Mouse (Mus musculus): ENCODE measurements around the gene Herpud2. TPM values are rescaled to one million over a fixed set of nuclear protein-coding genes. Genes with fewer than 3 reads are reported as not detected.

The Herpud2 gene
- total and polyA plus RNA-seq, 3 experiments = 4.2 to 16.2 (median 8.3) TPM

- Histone ChIP-seq H3K9me3 (replicated peaks; ENCODE audit: low read length) (peaks cover 2% of the 10 kb centered on the region), H3K36me3 (replicated peaks in 1 of 2; ENCODE audit: control insufficient read depth in 1 of 2, insufficient read depth in 1 of 2, low read length in 1 of 2) (no peaks in the 10 kb centered on the region), H3K4me3 (replicated peaks in 1 of 3; ENCODE audit: low read depth in 2 of 3, low read length in 2 of 3, poor library complexity in 1 of 3) (no peak overlapping the region), H3K27me3 (replicated peaks) (no peaks in the 10 kb centered on the region), H3K9ac (ENCODE audit: insufficient read depth, low read depth) (no peak overlapping the region), H3K4me1 (ENCODE audit: control insufficient read depth in 1 of 2, insufficient read depth in 2 of 2) (peaks cover 8 to 25% of the 10 kb centered on the region in 2 experiments), H3K79me2 (replicated peaks; ENCODE audit: control insufficient read depth, extremely low read depth, insufficient read depth, poor library complexity, severe bottlenecking) (no peaks in the 10 kb centered on the region), H3K4me2 (ENCODE audit: insufficient read depth, low read depth, poor library complexity, severe bottlenecking) (no peak overlapping the region), H3K27ac (ENCODE audit: insufficient read depth, low read depth) (no peak overlapping the region)
- dilution Hi-C loops (cut with MboI; ENCODE audit: extremely low pct_ligation_motif_present, extremely low pct_unique_long_range_greater_than_20kb, low sequenced_read_pairs) = no loop called here
- DNase-seq (ENCODE audit: extremely low read depth) = no peak
- TF ChIP-seq USF1 (IDR thresholded peaks at IDR 0.05; ENCODE audit: low read depth, low read length) = no peak
- TF ChIP-seq PAX5 (IDR thresholded peaks at IDR 0.05; ENCODE audit: low read length) = no peak
- no peak for TF ChIP-seq ELF1 (IDR thresholded peaks at IDR 0.05; ENCODE audit: low read depth, low read length)
- no peak for TF ChIP-seq MEF2A (IDR thresholded peaks at IDR 0.05; ENCODE audit: borderline replicate concordance, low read depth, low read length)
- TF ChIP-seq MYC (IDR thresholded peaks at IDR 0.05; ENCODE audit: low read depth, low read length) = no peak
- in situ Hi-C loops (cut with MboI; ENCODE audit: low pct_ligation_motif_present, low pct_unique_long_range_greater_than_20kb, low sequenced_read_pairs) = loop anchor here (10.0 kb wide), 2 partner anchors 67 to 407 kb away; no protein-coding TSS in a partner anchor
Measured at GRCm38 (mm10) chr9:25178066-25178465, 26.4 kb upstream of the Herpud2 start.

DNA sequence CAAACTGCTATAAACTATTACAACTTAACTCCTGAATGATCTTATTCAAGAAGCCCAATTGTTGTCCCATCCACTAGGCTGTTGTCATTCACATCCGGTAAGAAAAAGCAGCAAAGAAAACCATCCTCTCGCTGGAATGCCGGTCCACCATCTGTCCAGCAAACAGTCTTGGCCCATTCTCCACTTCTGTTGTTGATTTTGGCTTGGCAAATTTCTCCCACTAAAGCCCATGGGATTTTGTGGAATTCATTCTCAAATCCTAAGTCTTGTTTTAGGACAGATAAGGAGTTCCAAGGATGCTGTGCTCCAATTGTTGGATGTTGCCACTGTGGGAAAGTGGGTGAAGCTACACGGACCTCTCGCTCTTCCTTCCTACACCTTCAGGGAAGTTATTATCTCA is 25.6 kb upstream of the Herpud2 start:
- Histone ChIP-seq H3K4me3 (replicated peaks in 1 of 3; ENCODE audit: low read depth in 2 of 3, low read length in 2 of 3, poor library complexity in 1 of 3) (no peak overlapping the region), H3K27ac (ENCODE audit: insufficient read depth, low read depth) (no peak overlapping the region), H3K9me3 (replicated peaks; ENCODE audit: low read length) (no peaks in the 10 kb centered on the region), H3K27me3 (replicated peaks) (no peaks in the 10 kb centered on the region), H3K79me2 (replicated peaks; ENCODE audit: control insufficient read depth, extremely low read depth, insufficient read depth, poor library complexity, severe bottlenecking) (no peaks in the 10 kb centered on the region), H3K4me1 (ENCODE audit: control insufficient read depth in 1 of 2, insufficient read depth in 2 of 2) (peaks cover 8 to 25% of the 10 kb centered on the region in 2 experiments), H3K4me2 (ENCODE audit: insufficient read depth, low read depth, poor library complexity, severe bottlenecking) (no peak overlapping the region), H3K36me3 (replicated peaks in 1 of 2; ENCODE audit: control insufficient read depth in 1 of 2, insufficient read depth in 1 of 2, low read length in 1 of 2) (no peaks in the 10 kb centered on the region), H3K9ac (ENCODE audit: insufficient read depth, low read depth) (no peak overlapping the region)
- dilution Hi-C loops (cut with MboI; ENCODE audit: extremely low pct_ligation_motif_present, extremely low pct_unique_long_range_greater_than_20kb, low sequenced_read_pairs) = no loop called here
- no peak for DNase-seq (ENCODE audit: extremely low read depth)
- TF ChIP-seq USF1 (IDR thresholded peaks at IDR 0.05; ENCODE audit: low read depth, low read length) (no peak), JUN (IDR thresholded peaks at IDR 0.05; ENCODE audit: insufficient read depth, low read depth, low read length) (no peak), JUND (conservative IDR thresholded peaks at IDR 0.05; ENCODE audit: low read depth, low read length) (no peak), ETS1 (conservative IDR thresholded peaks at IDR 0.05; ENCODE audit: low read depth, low read length) (no peak), RCOR1 (conservative IDR thresholded peaks at IDR 0.05; ENCODE audit: low read depth, low read length) (no peak), PAX5 (IDR thresholded peaks at IDR 0.05; ENCODE audit: low read length) (no peak), NELFE (IDR thresholded peaks at IDR 0.05; ENCODE audit: low read depth, low read length) (no peak), CHD1 (IDR thresholded peaks at IDR 0.05; ENCODE audit: low read depth, low read length) (no peak)
- in situ Hi-C loops (cut with MboI; ENCODE audit: low pct_ligation_motif_present, low pct_unique_long_range_greater_than_20kb, low sequenced_read_pairs) = loop anchor here (10.0 kb wide), 2 partner anchors 68 to 408 kb away; no protein-coding TSS in a partner anchor

DNA sequence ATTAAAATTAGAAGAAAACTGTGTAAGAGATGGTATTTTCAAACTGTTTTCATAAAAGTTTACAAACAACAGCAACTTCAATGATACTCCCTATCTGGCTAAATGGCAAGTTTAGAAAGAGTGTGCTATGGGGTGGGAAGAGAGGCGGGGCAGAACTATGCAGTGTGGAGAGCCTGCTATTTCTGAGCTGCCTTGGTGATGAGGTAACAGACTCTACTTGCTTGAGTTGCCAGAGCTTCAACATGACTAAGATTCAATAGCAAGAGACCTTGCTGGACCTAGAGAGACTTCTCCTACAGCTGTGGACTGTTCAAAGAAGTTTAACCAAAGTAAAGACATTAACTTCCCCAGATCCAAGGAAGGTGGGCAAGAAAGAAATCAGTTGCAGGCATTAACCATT is 24.9 kb upstream of the Herpud2 start:
- Histone ChIP-seq H3K9me3 (replicated peaks; ENCODE audit: low read length) (no peaks in the 10 kb centered on the region), H3K4me1 (ENCODE audit: control insufficient read depth in 1 of 2, insufficient read depth in 2 of 2) (peaks cover 8 to 25% of the 10 kb centered on the region in 2 experiments), H3K4me3 (replicated peaks in 1 of 3; ENCODE audit: low read depth in 2 of 3, low read length in 2 of 3, poor library complexity in 1 of 3) (no peak overlapping the region), H3K27ac (ENCODE audit: insufficient read depth, low read depth) (no peak overlapping the region), H3K36me3 (replicated peaks in 1 of 2; ENCODE audit: control insufficient read depth in 1 of 2, insufficient read depth in 1 of 2, low read length in 1 of 2) (no peaks in the 10 kb centered on the region), H3K27me3 (replicated peaks) (no peaks in the 10 kb centered on the region), H3K79me2 (replicated peaks; ENCODE audit: control insufficient read depth, extremely low read depth, insufficient read depth, poor library complexity, severe bottlenecking) (no peaks in the 10 kb centered on the region), H3K4me2 (ENCODE audit: insufficient read depth, low read depth, poor library complexity, severe bottlenecking) (no peak overlapping the region), H3K9ac (ENCODE audit: insufficient read depth, low read depth) (no peak overlapping the region)
- in situ Hi-C loops (cut with MboI; ENCODE audit: low pct_ligation_motif_present, low pct_unique_long_range_greater_than_20kb, low sequenced_read_pairs) (loop anchor here (10.0 kb wide), 2 partner anchors 68 to 408 kb away; no protein-coding TSS in a partner anchor), dilution Hi-C loops (cut with MboI; ENCODE audit: extremely low pct_ligation_motif_present, extremely low pct_unique_long_range_greater_than_20kb, low sequenced_read_pairs) (no loop called here)
- DNase-seq (ENCODE audit: extremely low read depth) = no peak
- TF ChIP-seq SIN3A (IDR thresholded peaks at IDR 0.05; ENCODE audit: low read length) (0 out of 2 replicates have a peak, but pooled peaks have one; percentile 24), HCFC1 (IDR thresholded peaks at IDR 0.05; ENCODE audit: low read depth, low read length) (no peak)
